Mouse (Mus musculus) cerebellum, adult 2 months (tissue): ENCODE measurements around the gene Epb41.

Experiments used
- CTCF ChIP-seq: fragments of 200-500 bp; IDR thresholded peaks from 2 replicates; pipeline ENCODE4 v1.5.1; 2011; ENCODE audit warnings: low read depth, mild to moderate bottlenecking, control low read depth, low read length, moderate library complexity, borderline replicate concordance; ENCODE audit not compliant: insufficient read depth
- POLR2A ChIP-seq: fragments of 200-500 bp; IDR thresholded peaks from 2 replicates; pipeline ENCODE4 v1.6.1; 2011; ENCODE audit warnings: low read length, control low read depth, borderline replicate concordance; ENCODE audit not compliant: insufficient read depth

- no peak for TF ChIP-seq CTCF
- TF ChIP-seq POLR2A, result peak; percentile 27; the same call in 1 of the 2 replicates
These were observed 816 bp downstream of the Epb41 start, which contains the start of gene Gm10300 for GRCm38 (mm10) chr4:132074077-132074932.
